16 mouse cellular contexts compared by ENCODE assay signal in the genomic region with DNA sequence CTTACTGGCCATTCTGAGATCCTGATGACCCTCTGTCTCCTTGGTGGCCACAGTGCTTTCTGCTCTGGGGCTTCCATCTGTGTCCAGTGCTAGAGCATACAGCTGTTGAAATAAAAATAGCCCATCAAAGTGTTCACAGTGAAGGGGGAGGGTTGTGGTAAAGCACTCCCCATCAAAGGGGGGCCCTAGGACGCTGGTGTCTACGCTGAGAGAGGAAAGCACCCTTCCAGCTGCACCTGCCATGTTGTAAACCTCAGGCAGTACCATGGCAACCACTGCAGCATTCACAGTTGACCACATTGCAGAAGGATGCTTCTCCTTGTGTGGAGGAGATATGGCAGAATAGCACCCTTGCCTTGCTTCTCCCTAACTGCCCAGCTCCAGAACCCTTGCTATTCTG. TPM values are rescaled to one million over a fixed set of nuclear protein-coding genes. Genes with fewer than 3 reads are reported as not detected.
DNase-seq lines count a peak whose midpoint lies in the region.
"Had no signal": no experiment of that assay in that cellular context is flagged by ENCODE, and none has a peak within 500 bp of the region (broad histone marks: within the 10 kb centered on the region; RNA-seq: fewer than 3 reads in every experiment).

No protein-coding gene starts in this region.

- peak; percentile 47 to 56 for DNase-seq in B cell, adult 2 months
- peak; percentile 40 for DNase-seq in T-cell, adult 2 months (ENCODE audit: low spot score)
- peak; percentile 35 to 46 for DNase-seq in natural killer cell, adult 2 months (ENCODE audit: low spot score in 2 of 2)
- DNase-seq in thymus, postnatal 10 days (ENCODE audit: low spot score in 2 of 2) = peak; percentile 65 to 70
- no peak for DNase-seq in right cerebral cortex, postnatal 4 days
- no peak for DNase-seq in cerebellum, adult 11-12 months
- DNase-seq in lung, postnatal 4 days = no peak
- DNase-seq in layer of hippocampus, adult 18-20 months (ENCODE audit: low spot score in 2 of 2) = no peak
- DNase-seq: cerebellum, adult 18-20 months; cerebellum, postnatal 14 days; embryo, embryonic 11 days; gastrocnemius, postnatal 10 days; heart, adult 11 months; heart, postnatal 10 days; kidney, adult 18-20 months; left cerebral cortex, postnatal 4 days had no signal

RNA-seq across cellular contexts. Expression of gene Dusp22, which starts 26.2 kb away (rescaled TPM):
- total RNA-seq in layer of hippocampus, adult 18-20 months (2021) = 10 to 100 TPM; 23.7 to 25.6 TPM

Comparison
In these comparisons a context has a peak if more than half of its experiments do, and no peak if none do; other contexts are left out.
1. DNase-seq: peak in B cell, adult 2 months (2 of 2), T-cell, adult 2 months (single experiment), natural killer cell, adult 2 months (2 of 2) and thymus, postnatal 10 days (2 of 2); none in right cerebral cortex, postnatal 4 days (single experiment), cerebellum, adult 11-12 months (single experiment), lung, postnatal 4 days (0 of 2) and layer of hippocampus, adult 18-20 months (0 of 2).